Mouse (Mus musculus) cerebellum, adult 2 months (tissue): Measurements from ENCODE around the gene Pdf. TPM values are rescaled to one million over a fixed set of nuclear protein-coding genes. Genes with fewer than 3 reads are reported as not detected.

ENCODE experiments used
- DNase-seq, 2 experiments: peaks; one replicate each; pipeline ENCODE4 v3.0.0; 2021
- H3K27ac ChIP-seq: fragments of 200-500 bp; 2 replicates; pipeline ENCODE4 v1.5.1; 2012; ENCODE audit warnings: low read length, control low read depth, inconsistent platforms; ENCODE audit not compliant: insufficient read depth
- H3K27me3 ChIP-seq: fragments of 200-500 bp; 2 replicates; pipeline ENCODE4 v1.6.1; 2012; ENCODE audit warnings: inconsistent platforms, mild to moderate bottlenecking, low read length, moderate library complexity; ENCODE audit not compliant: control insufficient read depth, insufficient read depth
- H3K4me1 ChIP-seq: fragments of 200-500 bp; 2 replicates; pipeline ENCODE4 v1.6.1; 2011; ENCODE audit warnings: low read length; ENCODE audit not compliant: control insufficient read depth, insufficient read depth
- H3K4me3 ChIP-seq: fragments of 200-500 bp; replicated peaks from 2 replicates; pipeline ENCODE3; 2011; ENCODE audit warnings: mild to moderate bottlenecking, low read depth, low read length, control low read depth; ENCODE audit not compliant: insufficient read depth
- CTCF ChIP-seq: fragments of 200-500 bp; IDR thresholded peaks from 2 replicates; pipeline ENCODE4 v1.5.1; 2011; ENCODE audit warnings: low read depth, mild to moderate bottlenecking, control low read depth, low read length, moderate library complexity, borderline replicate concordance; ENCODE audit not compliant: insufficient read depth
- POLR2A ChIP-seq: fragments of 200-500 bp; IDR thresholded peaks from 2 replicates; pipeline ENCODE4 v1.6.1; 2011; ENCODE audit warnings: low read length, control low read depth, borderline replicate concordance; ENCODE audit not compliant: insufficient read depth
- whole genome bisulfite sequencing: fragments of 180-500 bp; shearing (Covaris S2); methylation state at CpG from one replicate; pipeline ENCODE4 v1.1.7; 2018; 5-methylcytosine and 5-hydroxymethylcytosine counted together
- polyA plus RNA-seq: library from polyadenylated mRNA; depleted of rRNA; stranded (reverse); fragments of >200 nt; gene quantifications from 2 replicates; pipeline ENCODE4 v1.2.3, GENCODE M21; 2012

Gene Pdf
- polyA plus RNA-seq, 1 experiment: 34.2 TPM

DNA sequence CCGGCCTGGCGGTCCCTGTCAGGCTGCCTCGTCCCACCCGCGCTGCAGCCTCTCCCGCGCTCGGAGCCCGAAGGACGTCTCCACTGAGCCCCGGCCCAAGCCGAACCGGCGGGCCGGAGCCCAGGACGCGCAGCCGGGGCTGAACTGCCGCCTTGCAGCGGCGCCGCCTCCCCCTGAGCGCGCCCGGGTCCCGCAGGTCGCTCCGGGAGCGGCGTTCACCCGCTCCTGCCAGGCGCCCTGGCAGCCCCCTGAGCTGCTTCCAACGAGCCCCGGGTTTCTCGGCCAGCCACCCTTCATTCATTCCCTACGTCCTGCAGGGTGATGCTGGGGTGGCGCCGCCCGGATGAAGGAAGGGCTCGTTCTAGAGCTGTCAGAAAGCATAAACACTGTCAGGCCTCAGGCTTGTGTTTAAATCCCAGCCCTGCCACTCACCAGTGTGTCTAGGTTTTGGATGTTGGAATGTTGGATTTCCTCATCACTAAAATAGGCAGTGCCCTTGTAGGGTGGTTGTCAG, 16.8 kb downstream of the Pdf start:
- no peak for TF ChIP-seq POLR2A
- H3K4me1 ChIP-seq: peaks cover 11% of the 10 kb centered on the region
- H3K27ac ChIP-seq: peak overlapping the region; percentile 82
- WGBS: under 1% methylated on average over 40 of the region's 40 CpGs
- H3K27me3 ChIP-seq: no peaks in the 10 kb centered on the region
- no peak for DNase-seq
- H3K4me3 ChIP-seq: peak overlapping the region; percentile 98

DNA sequence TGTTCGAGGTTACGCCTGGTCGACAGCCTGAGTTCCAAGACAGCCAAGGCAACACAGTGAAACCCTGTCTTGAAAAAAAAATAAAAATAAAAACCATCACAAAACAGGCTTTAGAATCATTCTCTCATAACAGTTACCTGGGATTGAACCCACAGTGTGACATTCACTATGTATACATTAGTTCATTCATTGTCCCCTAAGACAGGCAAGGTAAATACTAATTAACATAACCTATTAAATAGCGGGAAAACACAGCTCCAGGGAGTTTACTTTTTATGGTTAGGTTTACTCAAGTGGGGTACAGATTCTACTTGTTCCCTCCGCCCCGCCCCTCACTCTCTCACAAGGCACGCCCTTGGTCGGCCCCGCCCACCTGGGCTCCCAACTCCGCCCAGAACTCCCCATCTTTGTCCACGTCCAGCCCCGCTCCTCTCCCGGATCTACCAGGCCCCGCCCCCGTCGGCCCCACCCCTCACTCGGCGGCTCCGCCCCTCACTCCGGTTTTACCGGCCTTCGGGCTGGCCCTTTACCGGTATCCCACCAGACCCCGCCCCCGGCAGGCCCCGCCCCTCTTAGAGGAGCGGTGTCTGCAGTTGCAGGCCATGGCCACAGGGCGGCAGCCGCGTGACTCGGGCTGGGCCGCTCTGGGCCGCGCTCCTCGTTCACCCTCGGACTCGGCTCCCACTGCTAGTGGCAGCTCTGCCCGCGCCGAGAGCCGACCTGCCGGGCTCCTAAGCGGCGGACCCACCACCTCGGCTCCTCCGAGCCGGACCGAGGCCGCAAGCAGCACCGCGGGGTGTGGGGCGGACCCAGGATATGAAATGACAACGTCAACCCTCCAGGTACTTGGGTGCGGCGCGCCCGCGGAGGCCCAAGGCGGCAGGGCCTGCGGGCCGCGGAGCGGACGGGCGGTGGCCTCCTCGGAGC, 17.5 kb downstream of the Pdf start, which contains the start of gene Vps4a:
Vps4a (plus strand) TSS at position 573 of the 927 bp plus-strand sequence.
- DNase-seq: peak; percentile 94 to 98
- Histone ChIP-seq H3K27ac (peak within 1 kb of the TSS; percentile 82), H3K27me3 (no peaks in the 10 kb centered on the region), H3K4me1 (peaks cover 9% of the 10 kb centered on the region), H3K4me3 (peak within 1 kb of the TSS; percentile 98)
- WGBS: 4% methylated on average over 66 of the region's 66 CpGs
- TF ChIP-seq CTCF (peak; percentile 70), POLR2A (peak; percentile 71)

GRCm38 (mm10) chr8:107030058-107030457, 18.4 kb downstream of the Pdf start:
- Histone ChIP-seq H3K27me3 (no peaks in the 10 kb centered on the region), H3K4me1 (peaks cover 5% of the 10 kb centered on the region), H3K27ac (no peak overlapping the region), H3K4me3 (no peak overlapping the region)
- no peak for TF ChIP-seq POLR2A
- no peak for TF ChIP-seq CTCF
- DNase-seq: no peak
- 57% methylated on average over 5 of the region's 5 CpGs for whole genome bisulfite sequencing

GRCm38 (mm10) chr8:107029310-107029709, 19.1 kb downstream of the Pdf start:
- H3K4me1 ChIP-seq: peaks cover 5% of the 10 kb centered on the region
- H3K4me3 ChIP-seq: no peak overlapping the region
- no peak for TF ChIP-seq POLR2A
- TF ChIP-seq CTCF: no peak
- no peak for DNase-seq
- no peak overlapping the region for H3K27ac ChIP-seq
- H3K27me3 ChIP-seq: no peaks in the 10 kb centered on the region
- 65% methylated on average over 3 of the region's 3 CpGs for WGBS

DNA sequence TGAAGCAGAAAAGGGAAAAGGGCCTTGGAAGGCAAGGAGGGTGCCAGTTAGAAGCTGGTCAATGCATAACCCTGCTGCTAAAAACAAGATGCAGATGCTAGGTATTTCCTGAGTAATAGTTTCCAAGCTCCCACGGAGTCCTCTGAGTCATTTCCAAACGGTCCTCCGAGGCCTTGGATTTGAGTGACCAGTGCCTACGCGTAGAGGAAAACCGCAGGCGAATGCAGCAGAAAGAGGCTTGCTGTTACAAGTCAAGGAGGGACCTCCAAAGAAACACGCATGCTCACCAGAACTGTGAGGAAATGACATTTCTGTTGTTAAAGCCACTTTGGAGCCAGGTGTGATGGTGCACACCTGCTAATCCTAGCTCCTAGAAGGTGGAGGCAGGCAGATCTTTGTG, 24.9 kb downstream of the Pdf start:
- TF ChIP-seq CTCF: no peak
- no peak for TF ChIP-seq POLR2A
- H3K4me3 ChIP-seq: no peak overlapping the region
- DNase-seq: no peak
- no peaks in the 10 kb centered on the region for H3K27me3 ChIP-seq
- H3K27ac ChIP-seq: no peak overlapping the region
- 87% methylated on average over 8 of the region's 8 CpGs for WGBS
- no peaks in the 10 kb centered on the region for H3K4me1 ChIP-seq

- no peak for DNase-seq
- Histone ChIP-seq H3K4me1 (no peaks in the 10 kb centered on the region), H3K4me3 (no peak overlapping the region), H3K27ac (no peak overlapping the region), H3K27me3 (no peaks in the 10 kb centered on the region)
- TF ChIP-seq CTCF: no peak
- no peak for TF ChIP-seq POLR2A
- WGBS: 80% methylated on average over 1 of the region's 1 CpGs
These were observed 33.5 kb downstream of the Pdf start for GRCm38 (mm10) chr8:107014915-107015314.

DNA sequence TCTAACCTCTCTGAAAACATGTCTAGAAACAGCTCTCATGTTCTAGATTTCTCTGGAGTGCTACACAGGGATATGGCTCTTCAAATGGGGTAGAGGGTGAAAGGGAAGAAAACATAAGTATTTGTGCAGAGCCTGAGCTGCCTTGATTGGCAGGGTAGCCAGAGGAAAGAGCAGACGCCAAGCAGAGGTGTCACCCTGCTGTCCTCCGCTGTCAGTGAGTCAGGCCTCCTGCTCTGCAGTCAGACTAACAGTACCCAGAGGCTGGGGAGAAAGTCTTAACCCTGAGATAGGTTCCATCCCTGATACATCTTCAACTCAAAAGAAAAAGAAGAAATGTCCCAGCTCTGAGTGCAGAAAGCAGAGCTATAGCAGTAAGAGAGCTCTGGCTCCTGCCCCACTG, 35.7 kb downstream of the Pdf start:
- Histone ChIP-seq H3K4me1 (no peaks in the 10 kb centered on the region), H3K27me3 (no peaks in the 10 kb centered on the region), H3K27ac (no peak overlapping the region), H3K4me3 (no peak overlapping the region)
- no peak for DNase-seq
- 71% methylated on average over 2 of the region's 2 CpGs for WGBS
- TF ChIP-seq POLR2A (no peak), CTCF (no peak)

- WGBS: 91% methylated on average over 3 of the region's 3 CpGs
- H3K27ac ChIP-seq: no peak overlapping the region
These were observed 40.6 kb downstream of the Pdf start for GRCm38 (mm10) chr8:107007795-107008194.

More at GRCm38 (mm10) chr8:107007795-107008194, 40.6 kb downstream of the Pdf start:
- TF ChIP-seq CTCF: no peak
- TF ChIP-seq POLR2A: no peak
- Histone ChIP-seq H3K27me3 (no peaks in the 10 kb centered on the region), H3K4me3 (no peak overlapping the region), H3K4me1 (no peaks in the 10 kb centered on the region)
- DNase-seq: no peak
